Mouse (Mus musculus): ENCODE measurements around the gene Nav2.

The Nav2 gene

DNA sequence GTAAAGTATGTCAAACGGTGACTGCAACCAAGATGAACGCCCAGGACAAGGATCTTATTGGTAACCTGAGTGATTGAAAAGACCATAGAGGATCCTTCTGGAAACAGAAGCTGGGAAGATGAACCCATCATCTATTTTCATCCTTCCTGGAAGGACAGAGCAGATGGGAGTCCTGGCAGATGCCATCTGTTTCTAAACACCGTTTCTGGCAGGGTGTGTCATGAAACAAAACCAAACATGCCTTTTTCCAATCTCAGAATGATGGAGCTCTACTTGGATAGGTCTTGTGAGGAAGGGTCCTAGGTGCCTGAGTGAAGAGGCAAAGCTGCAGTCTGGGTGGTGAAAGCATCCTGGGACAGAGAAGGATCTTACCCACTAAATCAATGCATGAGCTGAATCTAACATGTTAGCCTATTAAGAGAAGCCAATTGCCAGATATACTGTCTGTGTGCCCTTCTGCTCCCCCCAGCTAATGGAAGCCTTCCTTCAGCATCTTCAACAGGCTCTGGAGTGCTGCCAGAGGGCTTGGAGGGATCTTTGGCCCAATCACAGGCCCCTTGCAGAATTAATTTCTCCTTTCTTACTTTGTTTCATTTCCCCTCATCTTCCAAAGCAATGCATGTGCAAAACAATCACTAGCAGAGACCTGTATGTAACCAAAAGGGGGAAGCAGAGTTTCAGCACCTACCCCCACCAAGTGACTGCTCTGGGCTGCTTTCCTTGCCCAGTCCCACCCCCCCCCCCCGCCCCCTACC lies 281.9 kb downstream of the Nav2 start:
- in situ Hi-C loops (cut with MboI; ENCODE audit: low sequenced_read_pairs): no loop called here

GRCm38 (mm10) chr7:49191081-49191678 lies 282.7 kb downstream of the Nav2 start:
- in situ Hi-C loops (cut with MboI; ENCODE audit: low sequenced_read_pairs): no loop called here

DNA sequence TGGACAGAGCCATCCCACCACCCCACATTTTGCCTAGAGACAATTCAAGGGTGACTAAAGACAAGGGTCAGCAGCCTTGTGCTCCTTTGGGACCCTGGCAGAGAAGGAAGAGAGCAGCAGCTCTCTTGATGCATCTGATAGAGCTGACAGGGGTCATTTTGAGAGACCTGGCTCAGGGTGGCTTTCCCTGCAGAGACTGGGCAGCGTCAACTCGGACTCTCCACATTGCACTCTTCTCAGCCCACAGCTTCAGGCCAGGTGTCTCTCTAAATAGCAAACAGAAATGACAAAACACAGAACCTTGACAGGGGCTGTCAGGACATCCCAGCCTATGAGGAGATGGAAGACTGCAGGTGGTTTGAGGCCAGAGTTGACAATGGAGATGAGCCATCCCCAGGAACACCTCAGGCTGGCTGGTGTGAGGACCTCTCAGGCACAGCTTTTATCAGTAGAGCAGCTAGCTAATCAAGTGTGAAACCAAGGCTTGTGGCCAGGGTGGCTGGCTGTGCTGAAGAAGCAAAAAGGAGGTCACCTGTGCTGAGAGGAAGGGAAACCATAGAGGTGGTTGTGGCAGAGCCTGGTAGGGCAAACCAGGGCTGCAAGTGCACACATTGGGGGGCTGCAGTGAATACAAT lies 283.7 kb downstream of the Nav2 start:
- in situ Hi-C loops (cut with MboI; ENCODE audit: low sequenced_read_pairs): no loop called here

- in situ Hi-C loops (cut with MboI; ENCODE audit: low sequenced_read_pairs): no loop called here
Observed at GRCm38 (mm10) chr7:49195711-49196147, 287.2 kb downstream of the Nav2 start.

DNA sequence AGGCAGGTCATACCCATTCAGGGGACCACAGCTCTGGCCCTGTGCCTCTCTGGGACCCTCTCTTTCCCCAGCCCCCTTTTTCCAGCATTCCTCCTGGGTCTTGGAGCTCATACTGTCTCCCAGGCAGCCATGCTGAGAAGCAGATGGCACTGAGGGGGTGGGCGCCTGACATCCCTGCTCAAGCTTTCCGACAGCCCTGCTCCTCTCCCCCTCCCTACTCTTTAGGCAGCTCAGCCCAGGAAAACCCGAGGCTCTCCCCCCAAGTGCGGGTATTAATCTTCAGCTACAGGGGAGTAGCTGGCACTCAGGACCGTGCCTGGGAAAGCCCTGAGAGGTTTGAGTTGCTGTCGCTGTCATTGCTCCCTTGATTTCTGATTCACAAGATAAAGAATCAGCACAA lies 290.9 kb downstream of the Nav2 start:
- in situ Hi-C loops (cut with MboI; ENCODE audit: low sequenced_read_pairs): no loop called here

- in situ Hi-C loops (cut with MboI; ENCODE audit: low sequenced_read_pairs): no loop called here
Observed at GRCm38 (mm10) chr7:49200270-49200669, 291.8 kb downstream of the Nav2 start.

DNA sequence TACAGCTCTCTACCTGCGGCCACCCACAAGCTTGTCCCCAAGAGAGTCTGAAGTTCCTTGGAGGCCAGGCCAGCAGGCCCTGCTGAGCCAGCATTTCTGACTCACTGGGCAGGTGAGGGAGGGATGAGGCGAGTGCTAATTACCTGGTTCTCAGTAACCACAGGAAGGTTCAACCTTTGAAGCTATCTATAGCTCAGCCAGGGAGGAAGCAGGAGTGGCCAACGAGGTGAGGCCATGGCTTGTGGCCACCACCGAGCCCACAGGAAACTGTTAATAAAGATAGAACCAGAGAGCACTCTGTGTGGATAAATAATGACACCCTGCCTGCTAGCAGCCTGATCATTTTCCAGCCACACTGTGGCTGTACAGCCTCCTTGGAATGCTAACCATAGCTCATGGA lies 294.5 kb downstream of the Nav2 start:
- in situ Hi-C loops (cut with MboI; ENCODE audit: low sequenced_read_pairs): no loop called here

DNA sequence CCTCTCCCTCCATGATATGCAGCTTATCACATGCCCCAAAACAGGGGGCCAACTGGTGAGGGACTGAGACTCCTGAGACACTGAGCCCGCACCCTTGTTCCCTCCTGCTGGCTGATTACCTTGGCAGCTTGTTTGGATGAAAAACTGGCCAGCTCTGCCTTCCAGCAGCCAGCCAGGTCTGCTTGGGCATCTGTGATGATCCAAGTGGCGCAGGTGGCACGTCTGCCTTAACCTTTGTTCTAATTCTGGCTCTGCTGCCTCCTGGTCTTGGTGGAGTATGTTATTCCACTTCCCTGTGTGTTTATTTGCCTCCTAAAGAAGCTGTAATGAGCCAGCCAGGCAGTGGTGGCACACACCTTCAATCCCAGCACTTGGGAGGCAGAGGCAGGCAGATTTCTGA lies 296.3 kb downstream of the Nav2 start:
- in situ Hi-C loops (cut with MboI; ENCODE audit: low sequenced_read_pairs): no loop called here

DNA sequence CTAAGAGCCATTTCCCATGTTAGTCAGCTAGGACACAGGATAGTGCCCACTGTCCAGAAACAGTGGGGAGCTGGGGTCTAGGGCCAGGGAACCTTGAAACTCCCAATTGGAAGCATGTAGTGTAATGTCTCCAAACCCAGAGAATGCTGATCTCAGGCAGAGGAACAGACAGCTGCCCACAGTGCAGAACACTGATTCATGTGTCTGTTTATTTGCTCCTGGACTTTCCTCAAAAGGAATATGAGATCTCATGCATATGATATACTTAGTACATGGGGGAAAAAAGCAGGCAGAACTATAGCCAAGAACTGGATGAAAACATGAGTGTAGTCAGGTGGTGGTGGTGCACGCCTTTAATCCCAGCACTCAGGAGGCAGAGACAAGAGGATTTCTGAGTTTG lies 297.0 kb downstream of the Nav2 start:
- in situ Hi-C loops (cut with MboI; ENCODE audit: low sequenced_read_pairs): no loop called here

DNA sequence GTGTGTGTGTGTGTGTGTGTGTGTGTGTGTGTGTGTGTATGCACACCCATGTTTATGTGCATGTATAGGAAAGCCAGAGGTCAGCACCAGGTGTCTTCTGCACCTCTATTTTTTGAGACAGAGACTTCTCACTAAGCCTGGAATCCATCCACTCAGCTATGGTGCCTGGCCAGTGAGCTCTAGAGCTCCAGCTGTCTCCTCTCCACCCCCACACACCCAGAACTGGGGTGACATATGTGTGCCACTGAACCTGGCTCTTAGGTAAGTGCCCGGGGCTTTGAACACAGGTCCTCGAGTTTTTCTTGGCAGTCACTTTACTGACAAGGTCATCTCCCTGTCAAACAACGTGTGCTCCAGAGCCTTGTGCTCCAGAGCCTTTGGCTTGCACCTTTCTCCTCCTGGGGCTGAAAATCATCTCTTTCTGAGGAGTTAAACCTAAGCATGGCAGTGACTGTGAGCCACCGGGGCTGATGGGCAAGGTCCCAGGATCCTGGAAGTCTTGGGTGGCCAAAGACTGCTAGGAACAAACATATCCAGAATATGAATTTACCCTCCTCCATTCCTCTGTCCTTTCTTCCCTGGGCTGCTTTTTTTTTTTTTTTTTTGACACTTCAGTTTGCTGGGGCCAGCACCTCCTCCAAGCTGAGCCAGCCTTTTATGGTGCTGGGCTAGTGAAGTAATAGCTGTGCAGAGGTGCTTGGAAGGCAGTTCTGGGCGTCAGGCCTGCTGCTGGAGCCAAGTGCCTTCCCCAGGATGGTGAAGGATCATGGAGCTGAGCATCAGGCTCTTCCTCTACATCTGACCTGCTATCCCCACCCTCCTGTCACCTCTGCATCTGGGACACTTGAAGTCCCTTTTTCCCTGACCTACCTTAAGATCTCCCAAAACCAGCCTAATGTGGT lies 298.5 kb downstream of the Nav2 start:
- in situ Hi-C loops (cut with MboI; ENCODE audit: low sequenced_read_pairs): no loop called here

- in situ Hi-C loops (cut with MboI; ENCODE audit: low sequenced_read_pairs): no loop called here
Observed at GRCm38 (mm10) chr7:49209526-49209925, 301.0 kb downstream of the Nav2 start.

- in situ Hi-C loops (cut with MboI; ENCODE audit: low sequenced_read_pairs): no loop called here
Observed at GRCm38 (mm10) chr7:49210721-49211120, 302.2 kb downstream of the Nav2 start.

- in situ Hi-C loops (cut with MboI; ENCODE audit: low sequenced_read_pairs): no loop called here
Observed at GRCm38 (mm10) chr7:49213011-49213410, 304.5 kb downstream of the Nav2 start.

- in situ Hi-C loops (cut with MboI; ENCODE audit: low sequenced_read_pairs): no loop called here
Observed at GRCm38 (mm10) chr7:49217786-49218185, 309.3 kb downstream of the Nav2 start.

DNA sequence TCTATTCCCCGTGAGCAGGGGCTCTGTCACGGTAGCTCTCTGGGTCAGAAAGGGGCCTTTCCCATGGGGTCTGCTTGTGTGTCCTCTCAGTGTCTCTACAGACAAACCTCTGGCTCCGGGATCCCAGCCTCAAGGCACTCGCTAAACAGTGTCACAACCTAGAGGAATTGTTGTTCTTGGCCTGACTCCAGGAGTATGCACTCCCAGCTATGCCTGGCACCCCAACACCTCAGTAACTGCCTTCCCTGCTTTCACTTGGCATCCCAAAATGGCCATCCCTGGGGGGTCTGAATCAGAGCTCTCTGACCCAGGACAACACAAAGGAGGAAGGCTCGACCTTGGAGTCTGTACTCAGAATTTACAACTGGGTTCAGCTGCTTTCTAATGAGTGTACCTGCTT lies 317.2 kb downstream of the Nav2 start:
- in situ Hi-C loops (cut with MboI; ENCODE audit: low sequenced_read_pairs): no loop called here

DNA sequence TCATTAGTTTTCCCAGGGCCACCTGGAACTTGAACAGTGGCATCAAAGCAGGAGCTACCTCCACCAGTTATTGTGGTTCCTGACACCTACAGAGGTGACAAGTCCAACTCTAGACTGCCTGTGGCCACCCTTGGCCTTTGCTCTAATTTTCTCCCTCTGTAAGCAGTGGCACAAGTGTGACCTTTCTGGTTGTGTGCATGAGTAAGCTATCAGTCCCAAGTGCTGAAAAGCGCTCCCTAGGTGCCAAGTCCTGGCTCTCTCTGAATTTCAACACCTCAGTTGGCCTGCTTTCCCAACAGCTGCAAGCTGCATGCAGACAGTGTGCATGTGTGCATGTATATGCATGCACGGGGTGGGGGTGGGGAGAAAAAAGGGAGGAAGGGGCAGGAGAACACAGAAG lies 324.5 kb downstream of the Nav2 start:
- in situ Hi-C loops (cut with MboI; ENCODE audit: low sequenced_read_pairs): no loop called here

- in situ Hi-C loops (cut with MboI; ENCODE audit: low sequenced_read_pairs): no loop called here
Observed at GRCm38 (mm10) chr7:49234288-49234687, 325.8 kb downstream of the Nav2 start.

GRCm38 (mm10) chr7:49235271-49235681 lies 326.8 kb downstream of the Nav2 start:
- in situ Hi-C loops (cut with MboI; ENCODE audit: low sequenced_read_pairs): no loop called here

GRCm38 (mm10) chr7:49235821-49236220 lies 327.3 kb downstream of the Nav2 start:
- in situ Hi-C loops (cut with MboI; ENCODE audit: low sequenced_read_pairs): no loop called here

DNA sequence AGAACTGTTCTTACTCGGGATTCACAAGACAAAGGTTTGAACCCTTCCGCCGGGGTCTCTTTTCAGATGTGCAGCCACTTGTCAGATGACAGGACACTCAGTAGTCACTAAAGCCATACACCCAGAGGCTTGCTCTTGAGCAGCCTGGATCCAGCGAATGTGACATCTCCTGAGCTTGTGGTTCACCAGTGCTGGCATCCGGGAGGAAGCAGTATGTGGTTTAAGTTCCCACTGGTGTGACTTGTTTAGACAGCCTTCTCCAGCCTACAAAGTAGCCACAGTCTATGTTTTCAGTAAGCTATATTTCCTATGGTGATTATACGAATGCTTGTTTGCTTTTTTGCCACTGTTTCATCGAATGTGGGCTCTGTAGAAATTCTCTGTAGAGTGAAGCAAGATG lies 331.9 kb downstream of the Nav2 start:
- in situ Hi-C loops (cut with MboI; ENCODE audit: low sequenced_read_pairs): no loop called here

GRCm38 (mm10) chr7:49241229-49241751 lies 332.8 kb downstream of the Nav2 start:
- in situ Hi-C loops (cut with MboI; ENCODE audit: low sequenced_read_pairs): no loop called here

Measured in CH12F3 (cell line).